Mouse (Mus musculus) Patski (cell line): Measurements from ENCODE around the gene Dnah8. TPM values are rescaled to one million over a fixed set of nuclear protein-coding genes. Genes with fewer than 3 reads are reported as not detected.
A peak's percentile ranks its signal among the peaks of the same experiment; 100 is the strongest.
"Not testable (repeated sequence)": the region's sequence is repeated elsewhere in the genome, so short reads cannot be mapped to it uniquely, and the experiment has no call there.

Experiments
- ATAC-seq: fragments of 100-300 bp; one replicate; pipeline ENCODE4 v1.8.0; 2021
- CTCF ChIA-PET: fragments of 350-600 bp; sonication (Branson Sonifier 250); formaldehyde crosslinking; loops from one replicate; lab custom pipeline; 2022; ENCODE audit warnings: inconsistent platforms; lab: Charles Lee
- POLR2A ChIA-PET: fragments of 350-600 bp; sonication (Branson Sonifier 250); formaldehyde crosslinking; loops from one replicate; lab custom pipeline; 2022; ENCODE audit warnings: antibody characterized with exemption, inconsistent platforms; lab: Charles Lee
- DNase-seq: peaks from one replicate; pipeline ENCODE4 v3.0.0-alpha.2; 2011; ENCODE audit warnings: low read depth, low spot score
- H3K27me3 ChIP-seq: fragments of 371-371 bp; one replicate; pipeline ENCODE4 v1.5.1; 2021
- CTCF ChIP-seq: fragments of 100-300 bp; IDR thresholded peaks from one replicate; pipeline ENCODE4 v1.5.1; 2021
- in situ Hi-C: fragments of 300-500 bp; cut with MboI; formaldehyde crosslinking; loops from 3 replicates; pipeline ENCODE4 v1.11.1; 2018; ENCODE audit warnings: low pct_unique_long_range_greater_than_20kb, mixed read lengths
- polyA plus RNA-seq: library from polyadenylated mRNA; unstranded; gene quantifications from one replicate; pipeline ENCODE4 v1.2.3, GENCODE M21; 2021

Dnah8 gene
- polyA plus RNA-seq, result not detected

- CTCF ChIA-PET, ATAC-seq, DNase-seq, POLR2A ChIA-PET, in situ Hi-C loops, H3K27me3 ChIP-seq: not testable (repeated sequence)
Measured at GRCm38 (mm10) chr17:30624132-30624531, at the start of gene Dnah8. TSS of gene Dnah8 (plus strand) at chr17:30624354.

GRCm38 (mm10) chr17:30574783-30575075 is 49.4 kb upstream of the Dnah8 start:
- ChIA-PET CTCF (interaction anchor here (0.9 to 1.2 kb wide), 2 partner anchors 8 to 16 kb away, joined by 3 to 6 read pairs; no protein-coding TSS in a partner anchor), POLR2A (no interaction called here)
- no peak for DNase-seq
- in situ Hi-C loops, result no loop called here
- TF ChIP-seq CTCF, result no peak
- ATAC-seq, result no peak
- H3K27me3 ChIP-seq, result no peaks in the 10 kb centered on the region

- in situ Hi-C loops, result no loop called here
- TF ChIP-seq CTCF, result no peak
- no peak for DNase-seq
- ATAC-seq, result peak; percentile 18
- POLR2A ChIA-PET, result no interaction called here
- CTCF ChIA-PET, result interaction anchor here (0.9 to 1.2 kb wide), 2 partner anchors 8 to 16 kb away, joined by 3 to 6 read pairs; no protein-coding TSS in a partner anchor
- no peaks in the 10 kb centered on the region for H3K27me3 ChIP-seq
Measured at GRCm38 (mm10) chr17:30575121-30575904, 48.8 kb upstream of the Dnah8 start.

GRCm38 (mm10) chr17:30575941-30576773 is 48.0 kb upstream of the Dnah8 start, which contains the start of gene Btbd9:
TSS of gene Btbd9 (minus strand) at chr17:30576488.
- DNase-seq, result no peak
- in situ Hi-C loops, result no loop called here
- ATAC-seq, result peak; percentile 69
- POLR2A ChIA-PET, result no interaction called here
- no peak for TF ChIP-seq CTCF
- CTCF ChIA-PET, result no interaction called here
- H3K27me3 ChIP-seq, result no peaks in the 10 kb centered on the region

- H3K27me3 ChIP-seq, result no peaks in the 10 kb centered on the region
- POLR2A ChIA-PET, result interaction anchor here (0.6 to 1.0 kb wide), 2 partner anchors 12 to 23 kb away, joined by 3 read pairs; no protein-coding TSS in a partner anchor
- in situ Hi-C loops, result no loop called here
- DNase-seq (no peak), ATAC-seq (no peak)
- CTCF ChIA-PET, result interaction anchor here (1.0 to 4.0 kb wide), 3 partner anchors 10 to 28 kb away, joined by 3 to 17 read pairs (median 4); no protein-coding TSS in a partner anchor
- no peak for TF ChIP-seq CTCF
Measured at GRCm38 (mm10) chr17:30576946-30577345, 47.2 kb upstream of the Dnah8 start.

GRCm38 (mm10) chr17:30580781-30581180 is 43.4 kb upstream of the Dnah8 start:
- ChIA-PET CTCF (interaction anchor here (1.5 to 4.0 kb wide), 2 partner anchors 8 to 22 kb away, joined by 4 to 17 read pairs; no protein-coding TSS in a partner anchor), POLR2A (interaction anchor here (1.1 kb wide), 1 partner anchor 16 kb away, joined by 3 read pairs; no protein-coding TSS in a partner anchor)
- no peaks in the 10 kb centered on the region for H3K27me3 ChIP-seq
- TF ChIP-seq CTCF, result no peak
- in situ Hi-C loops, result loop anchor here (10.0 kb wide), 1 partner anchor 466 kb away; no protein-coding TSS in a partner anchor
- ATAC-seq (no peak), DNase-seq (no peak)

- POLR2A ChIA-PET, result interaction anchor here (1.1 kb wide), 1 partner anchor 17 kb away, joined by 3 read pairs; no protein-coding TSS in a partner anchor
- CTCF ChIA-PET, result interaction anchor here (1.5 to 4.0 kb wide), 2 partner anchors 8 to 22 kb away, joined by 4 to 17 read pairs; no protein-coding TSS in a partner anchor
- TF ChIP-seq CTCF, result no peak
- in situ Hi-C loops, result loop anchor here (10.0 kb wide), 1 partner anchor 466 kb away; no protein-coding TSS in a partner anchor
- no peaks in the 10 kb centered on the region for H3K27me3 ChIP-seq
- no peak for ATAC-seq
- DNase-seq, result no peak
Measured at GRCm38 (mm10) chr17:30581201-30581600, 43.0 kb upstream of the Dnah8 start.

- in situ Hi-C loops, result loop anchor here (10.0 kb wide), 1 partner anchor 468 kb away; no protein-coding TSS in a partner anchor
- ChIA-PET POLR2A (no interaction called here), CTCF (interaction anchor here (1.2 to 1.6 kb wide), 3 partner anchors 9 to 23 kb away, joined by 3 to 5 read pairs (median 3); no protein-coding TSS in a partner anchor)
- no peak for DNase-seq
- ATAC-seq, result no peak
- no peak for TF ChIP-seq CTCF
- no peaks in the 10 kb centered on the region for H3K27me3 ChIP-seq
Measured at GRCm38 (mm10) chr17:30582313-30582712, 41.8 kb upstream of the Dnah8 start.

GRCm38 (mm10) chr17:30583258-30584001 is 40.7 kb upstream of the Dnah8 start:
- no peak for TF ChIP-seq CTCF
- no peak for DNase-seq
- H3K27me3 ChIP-seq, result no peaks in the 10 kb centered on the region
- in situ Hi-C loops, result loop anchor here (10.0 kb wide), 1 partner anchor 469 kb away; no protein-coding TSS in a partner anchor
- ATAC-seq, result no peak
- ChIA-PET CTCF (interaction anchor here (1.2 to 1.6 kb wide), 4 partner anchors 9 to 24 kb away, joined by 3 to 6 read pairs (median 4); no protein-coding TSS in a partner anchor), POLR2A (no interaction called here)
